Mouse (Mus musculus): ENCODE measurements around the gene Gm20737. TPM values are rescaled to one million over a fixed set of nuclear protein-coding genes. Genes with fewer than 3 reads are reported as not detected.
"Not testable (repeated sequence)": the region's sequence is repeated elsewhere in the genome, so short reads cannot be mapped to it uniquely, and the experiment has no call there.

Gene Gm20737
- polyA plus RNA-seq (2012; ENCODE audit: insufficient read depth, low replicate concordance): not detected in 2 replicates

DNA sequence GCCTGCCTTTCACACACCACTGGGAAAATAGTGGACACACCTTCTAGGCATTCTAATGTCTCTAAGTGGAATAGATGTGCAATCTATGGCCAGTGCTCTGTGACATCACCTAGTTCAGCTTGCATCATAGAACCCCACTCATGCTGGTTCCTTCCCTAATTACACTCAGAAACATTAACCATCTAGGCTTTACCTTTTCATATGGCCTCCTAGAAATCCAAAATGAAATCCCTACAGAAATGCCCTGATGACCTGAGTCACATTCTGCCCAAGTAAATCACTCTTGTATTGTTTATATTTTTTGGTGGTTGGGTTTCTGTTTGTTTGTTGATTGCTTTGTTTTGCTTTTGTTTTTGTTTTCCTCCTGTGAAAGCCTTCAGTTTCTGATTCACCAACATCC is at the start of gene Gm20737:
TSS of gene Gm20737 (minus strand) at position 101 of the 400 bp plus-strand sequence.
- H3K4me3 ChIP-seq (replicated peaks); H3K4me1 ChIP-seq; H3K9me3 ChIP-seq; H3K27me3 ChIP-seq (replicated peaks); H3K36me3 ChIP-seq (replicated peaks; ENCODE audit: low read length): not testable (repeated sequence)

GRCm38 (mm10) chrY:10553153-10553552 is 17.3 kb upstream of the Gm20737 start, which contains the start of gene Gm21775:
TSS of gene Gm21775 (plus strand) at chrY:10553453.
- H3K27me3 ChIP-seq (replicated peaks); H3K4me3 ChIP-seq (replicated peaks); H3K4me1 ChIP-seq; H3K9me3 ChIP-seq; H3K36me3 ChIP-seq (replicated peaks; ENCODE audit: low read length): not testable (repeated sequence)

Other genes with a start within 250 kb of the Gm20737 start
- gene Gm20834, start 211.5 kb downstream of the Gm20737 start, polyA plus RNA-seq (2012; ENCODE audit: insufficient read depth, low replicate concordance): not detected in 2 replicates
- gene Gm28510, start 123.3 kb downstream of the Gm20737 start, polyA plus RNA-seq (2012; ENCODE audit: insufficient read depth, low replicate concordance): not detected in 2 replicates
- gene Gm21775, start 17.4 kb upstream of the Gm20737 start, polyA plus RNA-seq (2012; ENCODE audit: insufficient read depth, low replicate concordance): not detected in 2 replicates
- not detected in 2 replicates for gene Gm21900, start 80.3 kb upstream of the Gm20737 start, polyA plus RNA-seq (2012; ENCODE audit: insufficient read depth, low replicate concordance)
- gene Gm20777, start 216.4 kb upstream of the Gm20737 start, polyA plus RNA-seq (2012; ENCODE audit: insufficient read depth, low replicate concordance): not detected in 2 replicates